Mouse (Mus musculus) lung, adult 2 months (tissue): ENCODE measurements at regions not wholly inside any gene's neighbourhood (a gene's known extent, or its start where the extent isn't known, plus 50 kb on each side); places are given as distances from the start of the nearest gene placed in this dataset.

Experiments used
- CTCF ChIP-seq: fragments of 200-500 bp; IDR thresholded peaks from 2 replicates; pipeline ENCODE4 v1.5.1; 2011; ENCODE audit warnings: mild to moderate bottlenecking, low read length, control low read depth; ENCODE audit not compliant: insufficient read depth
- POLR2A ChIP-seq: fragments of 200-500 bp; IDR thresholded peaks from 2 replicates; pipeline ENCODE4 v1.6.1; 2011; ENCODE audit warnings: low read depth, mild to moderate bottlenecking, control low read depth, low read length, borderline replicate concordance; ENCODE audit errors: extremely low read depth

- TF ChIP-seq POLR2A (no peak), CTCF (no peak)
Observed at GRCm38 (mm10) chr3:120861641-120862040, 309.9 kb downstream of the Rwdd3 start.
